Mouse (Mus musculus) macrophage (primary cell): Measurements from ENCODE around the gene Olfr1369-ps1. TPM values are rescaled to one million over a fixed set of nuclear protein-coding genes. Genes with fewer than 3 reads are reported as not detected.
"Not testable (repeated sequence)": the region's sequence is repeated elsewhere in the genome, so short reads cannot be mapped to it uniquely, and the experiment has no call there.

Experiments used
- H3K27ac ChIP-seq: fragments of 350-480 bp; formaldehyde crosslinking; 2 replicates; pipeline ENCODE4 v1.9.0; 2021
- H3K36me3 ChIP-seq: fragments of 350-480 bp; formaldehyde crosslinking; 2 replicates; pipeline ENCODE4 v1.9.0; 2021; ENCODE audit errors: inconsistent target
- H3K4me3 ChIP-seq: fragments of 350-480 bp; formaldehyde crosslinking; 2 replicates; pipeline ENCODE4 v1.9.0; 2021; ENCODE audit errors: inconsistent target
- H3K79me2 ChIP-seq: fragments of 350-480 bp; formaldehyde crosslinking; 2 replicates; pipeline ENCODE4 v1.9.0; 2021; ENCODE audit errors: inconsistent target
- WGBS: methylation state at CpG from one replicate; pipeline ENCODE4 v1.1.7; 2026; ENCODE audit warnings: inconsistent platforms; ENCODE audit not compliant: missing documents; 5-methylcytosine and 5-hydroxymethylcytosine counted together
- polyA plus RNA-seq: library from polyadenylated mRNA; stranded (reverse); fragments of 250-400 nt; gene quantifications from 3 replicates; pipeline ENCODE4 v1.2.4, GENCODE M21; 2018; ENCODE audit warnings: inconsistent platforms
- total RNA-seq, 78 experiments: library from RNA; depleted of rRNA; stranded (reverse); fragments of 250-400 nt; gene quantifications; 1 replicate in 9 of 78; 2 replicates in 24 of 78; 3 replicates in 43 of 78; 4 replicates in 2 of 78; pipeline ENCODE4 v1.2.4; 2018; ENCODE audit warnings: inconsistent platforms in 56 of 78

Olfr1369-ps1 gene
- not detected for total RNA-seq (2018; cell fraction: chromatin; rRNA removed)
- not detected for total RNA-seq (2018; cell fraction: cytosol; rRNA removed)
- total RNA-seq (2018; cell fraction: nucleus; rRNA removed) = not detected
- polyA plus RNA-seq = not detected in 3 replicates

DNA sequence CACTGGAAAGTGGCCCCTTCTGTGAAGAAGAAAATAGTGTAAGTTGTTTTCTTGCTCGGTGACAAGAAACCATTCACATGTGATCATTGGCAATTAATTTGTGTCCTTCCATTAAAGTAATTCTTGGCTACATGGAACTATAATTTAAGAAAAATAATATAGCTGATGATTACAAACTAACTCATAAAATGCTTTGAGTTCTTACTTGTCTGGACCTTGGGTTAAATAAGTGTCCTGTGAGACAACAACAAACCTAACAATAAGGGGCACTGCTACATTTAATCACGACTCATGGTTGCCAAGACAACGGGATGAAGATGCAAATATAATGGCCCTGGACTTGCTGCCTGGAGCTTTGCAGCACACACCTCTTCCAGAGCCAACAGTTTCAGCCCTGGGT is at the start of gene Olfr1369-ps1:
Gene Olfr1369-ps1, plus strand, starts transcription at position 301 of the 400 bp plus-strand sequence.
- H3K4me3 ChIP-seq, H3K27ac ChIP-seq, H3K79me2 ChIP-seq, H3K36me3 ChIP-seq: not testable (repeated sequence)
- 83% methylated on average over 3 of the region's 3 CpGs for WGBS

DNA sequence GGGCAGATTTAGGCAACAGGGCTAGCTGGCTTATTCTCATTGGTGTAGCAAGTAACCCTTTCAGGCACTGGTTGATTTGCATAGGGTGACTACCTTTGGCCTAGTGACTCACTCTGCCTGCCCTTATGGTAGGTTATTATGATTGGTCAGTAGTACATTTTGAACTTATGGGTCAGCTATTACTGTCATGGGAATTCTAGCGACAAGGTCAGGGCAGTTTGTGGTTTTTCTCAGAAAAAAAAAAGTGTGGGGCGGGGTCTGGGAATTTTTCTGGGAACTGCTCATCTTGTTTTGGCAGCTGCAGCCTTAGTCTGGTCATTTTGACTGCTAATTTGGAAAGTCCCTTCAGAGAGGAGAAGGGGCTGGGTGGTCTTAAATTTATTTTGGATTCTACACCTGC is 45.3 kb upstream of the Olfr1369-ps1 start:
- WGBS = 80% methylated on average over 2 of the region's 2 CpGs
- no peaks in the 10 kb centered on the region for H3K36me3 ChIP-seq
- H3K4me3 ChIP-seq = no peak overlapping the region
- H3K79me2 ChIP-seq = no peaks in the 10 kb centered on the region
- no peak overlapping the region for H3K27ac ChIP-seq

DNA sequence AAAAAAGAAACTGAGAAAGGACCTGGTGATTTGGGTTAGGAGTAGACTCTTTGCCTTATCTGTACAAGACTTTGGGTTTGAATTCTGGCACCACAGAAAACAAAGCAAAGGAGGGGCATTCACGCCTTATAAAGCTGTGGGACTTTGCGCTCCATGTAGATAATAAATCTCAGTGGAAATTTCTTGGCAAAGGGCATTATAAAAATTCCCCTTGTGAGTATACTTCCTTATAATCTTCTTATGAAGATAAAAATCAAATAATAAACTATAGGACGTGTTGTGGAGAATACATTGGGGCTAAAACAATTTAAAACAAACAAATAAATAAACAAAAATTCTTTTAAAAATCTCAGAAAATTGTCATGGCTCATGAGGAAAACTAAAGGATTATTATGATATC is 36.4 kb upstream of the Olfr1369-ps1 start, which contains the start of gene Olfr1370:
Gene Olfr1370, minus strand, starts transcription at position 101 of the 400 bp plus-strand sequence.
- Histone ChIP-seq H3K79me2 (no peaks in the 10 kb centered on the region), H3K27ac (no peak within 1 kb of the TSS), H3K4me3 (no peak within 1 kb of the TSS), H3K36me3 (no peaks in the 10 kb centered on the region)
- WGBS = 88% methylated on average over 3 of the region's 3 CpGs

DNA sequence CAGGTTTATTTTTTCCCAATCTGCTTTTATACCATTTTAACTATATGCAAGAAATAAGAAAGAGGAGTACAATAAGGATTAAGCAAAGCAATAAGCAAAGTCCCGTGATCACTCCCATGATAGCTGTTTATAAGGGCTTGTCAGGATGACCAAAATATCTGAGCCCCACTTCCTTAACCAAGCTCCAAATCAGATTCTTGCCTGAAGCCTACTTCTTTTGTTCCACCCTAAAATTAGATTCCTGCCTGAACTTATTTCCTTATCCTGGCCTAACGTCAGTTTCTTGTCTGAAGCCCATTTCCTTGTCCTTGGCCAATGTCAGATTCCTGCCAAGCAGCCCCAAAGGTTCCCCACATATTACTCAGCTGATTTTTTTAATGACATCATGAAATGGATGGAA is 28.6 kb upstream of the Olfr1369-ps1 start:
- H3K27ac ChIP-seq = no peak overlapping the region
- H3K4me3 ChIP-seq = no peak overlapping the region
- no peaks in the 10 kb centered on the region for H3K36me3 ChIP-seq
- no peaks in the 10 kb centered on the region for H3K79me2 ChIP-seq
- 53% methylated on average over 2 of the region's 2 CpGs for WGBS

DNA sequence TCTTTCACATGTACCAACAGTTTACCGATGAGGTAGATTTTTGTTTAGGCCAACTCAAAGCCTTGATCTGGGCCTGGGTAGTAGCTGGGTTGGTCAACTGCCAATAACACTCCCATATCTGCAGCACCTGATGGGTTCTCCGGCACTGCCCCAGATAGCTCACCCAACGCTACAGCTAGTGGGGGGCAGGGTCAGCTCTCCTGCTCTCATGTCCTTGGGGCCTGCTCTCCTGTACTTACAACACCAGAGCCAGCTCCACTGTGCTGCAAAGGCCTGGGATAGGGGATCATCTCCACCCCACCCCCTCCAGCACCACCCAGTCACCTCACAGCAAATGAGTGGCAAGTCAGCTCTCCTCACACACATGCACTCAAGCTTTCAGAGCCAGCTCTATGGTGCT is 1.5 kb upstream of the Olfr1369-ps1 start:
- Histone ChIP-seq H3K79me2 (no peaks in the 10 kb centered on the region), H3K4me3 (no peak overlapping the region), H3K27ac (no peak overlapping the region), H3K36me3 (no peaks in the 10 kb centered on the region)
- 94% methylated on average over 3 of the region's 3 CpGs for WGBS

DNA sequence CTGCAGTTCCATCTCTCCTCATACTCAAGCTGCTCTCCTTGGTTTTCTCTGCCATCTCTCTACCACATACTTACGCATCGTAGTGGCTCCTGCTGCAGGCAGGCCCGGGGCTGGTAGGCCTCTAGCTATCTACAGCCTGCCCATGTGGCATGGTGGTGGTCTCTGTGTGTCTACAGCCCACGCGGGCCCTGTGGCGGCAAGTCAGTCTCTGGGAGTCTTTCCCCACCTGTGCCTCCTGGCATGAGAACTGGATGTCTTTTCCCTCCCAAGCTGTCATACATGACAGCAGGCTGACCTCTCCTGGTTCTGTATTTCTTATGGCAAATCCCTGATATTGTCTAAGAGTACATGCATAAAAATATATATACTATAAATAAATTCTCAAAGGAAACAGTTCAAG is 842 bp upstream of the Olfr1369-ps1 start:
- no peaks in the 10 kb centered on the region for H3K79me2 ChIP-seq
- H3K4me3 ChIP-seq = no peak overlapping the region
- no peaks in the 10 kb centered on the region for H3K36me3 ChIP-seq
- H3K27ac ChIP-seq = no peak overlapping the region
- WGBS = 92% methylated on average over 6 of the region's 6 CpGs

DNA sequence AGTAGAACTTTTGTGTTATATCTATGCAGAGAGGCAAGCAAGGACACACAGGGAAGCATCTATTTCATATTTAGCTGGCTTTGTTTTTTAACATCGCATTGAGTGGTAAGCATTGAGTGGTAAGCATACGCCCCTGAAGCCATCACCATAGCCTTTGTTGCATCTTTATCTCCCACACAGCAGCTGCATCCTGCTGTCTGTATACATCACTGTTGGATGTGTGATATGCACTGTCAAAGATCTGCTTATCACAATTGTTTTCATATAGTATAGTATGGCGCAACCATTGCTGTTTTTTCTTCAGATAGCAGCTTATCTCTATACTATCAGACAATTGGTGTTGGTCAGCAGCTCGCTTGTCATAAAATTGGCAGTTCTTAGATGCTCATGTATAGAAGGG is 2.8 kb downstream of the Olfr1369-ps1 start:
- no peaks in the 10 kb centered on the region for H3K79me2 ChIP-seq
- no peak overlapping the region for H3K4me3 ChIP-seq
- H3K36me3 ChIP-seq = no peaks in the 10 kb centered on the region
- no peak overlapping the region for H3K27ac ChIP-seq
- WGBS = 78% methylated on average over 4 of the region's 4 CpGs

DNA sequence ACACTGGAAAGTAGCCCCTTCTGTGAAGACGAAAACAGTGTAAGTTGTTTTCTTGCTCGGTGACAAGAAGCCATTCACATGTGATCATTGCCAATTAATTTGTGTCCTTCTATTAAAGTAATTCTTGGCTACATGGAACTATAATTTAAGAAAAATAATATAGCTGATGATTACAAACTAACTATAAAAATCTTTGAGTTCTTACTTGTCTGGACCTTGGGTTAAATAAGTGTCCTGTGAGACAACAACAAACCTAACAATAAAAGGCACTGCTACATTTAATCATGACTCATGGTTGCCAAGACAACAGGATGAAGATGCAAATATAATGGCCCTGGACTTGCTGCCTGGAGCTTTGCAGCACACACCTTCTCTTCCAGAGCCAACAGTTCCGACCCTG is 18.1 kb downstream of the Olfr1369-ps1 start, which contains the start of gene Olfr263:
Gene Olfr263, plus strand, starts transcription at position 301 of the 400 bp plus-strand sequence.
- WGBS = 70% methylated on average over 2 of the region's 3 CpGs
- H3K36me3 ChIP-seq, H3K79me2 ChIP-seq, H3K4me3 ChIP-seq, H3K27ac ChIP-seq: not testable (repeated sequence)

DNA sequence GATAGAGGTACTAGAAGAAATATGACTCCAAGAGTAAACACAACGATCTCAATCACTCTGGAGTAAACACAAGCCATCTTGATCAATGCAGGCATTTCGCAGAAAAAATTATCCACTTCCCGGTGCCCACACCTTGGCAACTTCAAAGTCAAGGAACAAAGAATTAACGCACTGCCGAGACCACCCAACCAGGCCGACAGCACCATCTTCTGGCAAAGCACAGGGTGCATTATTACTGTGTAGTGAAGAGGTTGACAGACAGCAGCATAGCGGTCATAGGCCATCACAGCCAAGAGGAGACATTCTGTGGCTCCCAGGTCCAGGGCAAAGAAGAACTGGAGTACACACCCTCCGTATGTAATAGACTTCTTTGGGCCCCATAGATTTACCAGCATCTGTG is 31.1 kb downstream of the Olfr1369-ps1 start:
- H3K79me2 ChIP-seq = no peaks in the 10 kb centered on the region
- WGBS = 41% methylated on average over 7 of the region's 8 CpGs
- H3K27ac ChIP-seq = no peak overlapping the region
- no peak overlapping the region for H3K4me3 ChIP-seq
- H3K36me3 ChIP-seq = no peaks in the 10 kb centered on the region

DNA sequence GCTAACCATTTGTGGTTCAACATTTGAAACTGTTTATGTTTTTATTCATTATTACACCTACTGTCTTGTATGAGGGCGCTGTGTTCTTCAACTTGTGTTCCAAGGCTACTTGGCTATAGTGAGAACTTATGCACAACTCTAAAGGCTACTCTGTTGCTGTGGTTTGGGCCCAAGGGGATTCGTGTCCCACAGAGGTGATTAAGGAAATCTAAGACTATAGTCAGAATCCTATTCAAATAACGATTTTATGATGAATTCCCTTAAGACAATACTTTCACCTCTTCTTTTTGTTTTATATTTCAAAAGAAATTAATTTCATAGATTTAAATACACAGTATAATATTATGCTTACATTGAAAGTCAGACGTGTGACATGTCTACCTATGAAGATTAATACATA is 34.5 kb downstream of the Olfr1369-ps1 start, which contains the start of gene Olfr1368:
Gene Olfr1368, minus strand, starts transcription at position 101 of the 400 bp plus-strand sequence.
- H3K27ac ChIP-seq = no peak within 1 kb of the TSS
- 85% methylated on average over 4 of the region's 4 CpGs for WGBS
- no peaks in the 10 kb centered on the region for H3K79me2 ChIP-seq
- H3K36me3 ChIP-seq = no peaks in the 10 kb centered on the region
- no peak within 1 kb of the TSS for H3K4me3 ChIP-seq

DNA sequence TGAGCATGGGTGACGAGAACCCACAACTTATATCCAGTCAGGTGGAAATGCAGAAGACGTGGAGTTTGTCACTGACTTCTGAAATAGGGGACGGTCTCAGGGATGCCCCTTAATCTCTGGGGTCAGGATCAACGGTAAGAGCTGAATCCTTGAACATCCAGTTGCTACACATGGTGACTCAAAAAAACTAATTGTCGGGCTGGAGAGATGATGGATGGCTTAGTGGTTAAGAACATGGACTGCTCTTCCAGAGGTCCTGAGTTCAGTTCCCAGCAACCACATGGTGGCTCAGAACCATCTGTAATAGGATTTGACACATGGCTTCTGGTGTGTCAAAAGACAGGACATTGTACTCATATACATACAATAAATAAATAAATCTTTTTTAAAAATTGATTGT is 44.6 kb downstream of the Olfr1369-ps1 start:
- WGBS = 92% methylated on average over 5 of the region's 5 CpGs
- no peak overlapping the region for H3K4me3 ChIP-seq
- H3K36me3 ChIP-seq = no peaks in the 10 kb centered on the region
- no peak overlapping the region for H3K27ac ChIP-seq
- H3K79me2 ChIP-seq = no peaks in the 10 kb centered on the region

DNA sequence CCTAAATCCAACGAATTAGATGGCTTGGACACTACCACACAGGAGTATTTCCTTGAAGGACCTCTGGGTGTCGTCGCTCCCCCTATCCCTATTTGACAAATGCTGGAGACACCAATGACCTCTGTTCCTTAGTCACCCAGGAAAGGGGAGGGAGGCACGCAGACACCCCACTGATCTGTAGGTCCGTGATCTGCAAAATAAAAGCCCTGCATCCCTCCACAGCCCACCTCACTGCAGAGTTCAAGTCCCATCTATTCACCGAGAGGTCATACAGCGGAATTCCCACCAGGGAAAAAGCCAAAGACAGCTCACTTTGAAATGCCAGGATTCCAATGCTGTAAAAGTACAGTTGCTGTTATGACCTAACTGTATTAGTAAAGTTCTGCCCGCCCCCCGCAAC is 46.8 kb downstream of the Olfr1369-ps1 start:
- H3K79me2 ChIP-seq = no peaks in the 10 kb centered on the region
- WGBS = 29% methylated on average over 9 of the region's 9 CpGs
- no peak overlapping the region for H3K4me3 ChIP-seq
- H3K36me3 ChIP-seq = no peaks in the 10 kb centered on the region
- no peak overlapping the region for H3K27ac ChIP-seq

DNA sequence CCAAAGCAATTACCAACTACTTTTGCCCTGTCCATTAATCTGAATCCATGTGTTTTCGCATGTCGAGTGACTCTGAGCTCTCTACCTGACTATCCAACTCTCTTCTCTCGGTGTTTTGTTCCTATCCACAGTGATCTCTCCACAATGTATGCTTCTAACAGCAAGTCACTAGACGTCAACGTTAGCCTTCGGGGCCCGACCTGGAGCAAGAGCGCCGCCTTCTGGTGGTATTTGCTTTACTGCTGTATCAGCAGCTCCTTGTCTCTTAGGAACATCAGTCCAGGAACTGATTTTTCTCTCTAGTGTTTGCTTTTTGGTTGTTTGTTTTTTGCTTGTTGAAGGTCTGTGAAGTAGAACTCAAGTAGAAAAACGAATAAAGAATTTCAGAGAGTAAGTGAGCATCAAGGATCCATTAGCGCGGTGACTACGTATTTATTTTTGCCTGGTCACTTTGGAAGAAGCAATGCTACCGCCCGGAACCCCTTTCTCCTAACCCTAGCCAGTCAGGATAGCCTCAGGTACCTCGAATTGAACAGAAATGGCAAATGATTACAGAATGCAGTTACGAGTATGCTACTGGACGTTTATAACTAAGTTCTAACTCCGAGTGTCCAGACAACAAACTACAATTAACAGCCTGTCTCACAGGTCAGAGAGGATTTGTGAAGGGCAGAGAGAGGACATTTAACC is 47.6 kb downstream of the Olfr1369-ps1 start:
- H3K4me3 ChIP-seq = peak overlapping the region; percentile 71
- H3K27ac ChIP-seq = no peak overlapping the region
- H3K79me2 ChIP-seq = no peaks in the 10 kb centered on the region
- H3K36me3 ChIP-seq = no peaks in the 10 kb centered on the region
- 3% methylated on average over 19 of the region's 19 CpGs for WGBS

DNA sequence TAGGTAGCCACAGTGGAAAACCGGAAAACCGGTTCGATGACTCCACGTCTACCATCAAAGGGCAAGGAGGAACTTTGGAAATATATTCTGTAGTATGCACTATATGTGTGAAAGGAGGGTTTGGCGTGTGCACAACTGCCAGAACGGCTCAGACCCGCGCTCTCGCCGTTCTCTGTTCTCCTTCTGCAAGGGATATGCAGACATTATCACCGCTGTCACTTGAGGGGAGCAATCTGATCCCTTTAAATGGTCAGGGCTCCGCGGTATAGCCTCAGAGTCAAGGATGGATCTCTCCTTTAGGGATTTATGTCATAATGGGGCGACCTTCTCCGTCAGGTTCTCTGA is 48.2 kb downstream of the Olfr1369-ps1 start:
- WGBS = 0% methylated on average over 15 of the region's 15 CpGs
- Histone ChIP-seq H3K27ac (no peak overlapping the region), H3K36me3 (no peaks in the 10 kb centered on the region), H3K79me2 (no peaks in the 10 kb centered on the region), H3K4me3 (peak overlapping the region; percentile 71)

DNA sequence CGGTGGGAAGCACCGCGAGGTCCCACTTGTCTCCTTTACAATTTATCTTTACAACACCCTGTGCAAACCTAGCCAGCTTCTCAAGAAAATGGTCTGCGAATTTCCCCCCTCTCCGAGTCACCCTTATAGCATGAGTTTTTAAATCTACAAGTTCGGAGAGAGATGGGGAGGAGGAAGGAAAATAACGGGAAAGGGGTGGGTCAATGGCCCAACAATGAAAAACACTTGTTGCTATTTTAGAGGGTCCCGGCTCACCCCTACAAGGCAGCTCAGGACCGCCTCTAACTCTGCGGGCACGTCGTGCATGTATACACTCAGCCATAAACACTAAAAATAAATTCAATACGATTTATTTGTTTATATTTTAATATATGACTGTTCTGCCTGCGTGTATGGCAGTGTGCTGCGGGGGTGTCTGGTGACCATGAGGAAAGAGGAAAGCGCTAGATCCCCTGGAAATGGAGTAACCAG is 48.8 kb downstream of the Olfr1369-ps1 start:
- 5% methylated on average over 16 of the region's 16 CpGs for WGBS
- Histone ChIP-seq H3K36me3 (no peaks in the 10 kb centered on the region), H3K4me3 (peak overlapping the region; percentile 71), H3K27ac (no peak overlapping the region), H3K79me2 (no peaks in the 10 kb centered on the region)
